Mouse (Mus musculus): ENCODE measurements at regions not wholly inside any gene's neighbourhood (a gene's known extent, or its start where the extent isn't known, plus 50 kb on each side); places are given as distances from the start of the nearest gene placed in this dataset.
A peak's percentile ranks its signal among the peaks of the same experiment; 100 is the strongest.

DNA sequence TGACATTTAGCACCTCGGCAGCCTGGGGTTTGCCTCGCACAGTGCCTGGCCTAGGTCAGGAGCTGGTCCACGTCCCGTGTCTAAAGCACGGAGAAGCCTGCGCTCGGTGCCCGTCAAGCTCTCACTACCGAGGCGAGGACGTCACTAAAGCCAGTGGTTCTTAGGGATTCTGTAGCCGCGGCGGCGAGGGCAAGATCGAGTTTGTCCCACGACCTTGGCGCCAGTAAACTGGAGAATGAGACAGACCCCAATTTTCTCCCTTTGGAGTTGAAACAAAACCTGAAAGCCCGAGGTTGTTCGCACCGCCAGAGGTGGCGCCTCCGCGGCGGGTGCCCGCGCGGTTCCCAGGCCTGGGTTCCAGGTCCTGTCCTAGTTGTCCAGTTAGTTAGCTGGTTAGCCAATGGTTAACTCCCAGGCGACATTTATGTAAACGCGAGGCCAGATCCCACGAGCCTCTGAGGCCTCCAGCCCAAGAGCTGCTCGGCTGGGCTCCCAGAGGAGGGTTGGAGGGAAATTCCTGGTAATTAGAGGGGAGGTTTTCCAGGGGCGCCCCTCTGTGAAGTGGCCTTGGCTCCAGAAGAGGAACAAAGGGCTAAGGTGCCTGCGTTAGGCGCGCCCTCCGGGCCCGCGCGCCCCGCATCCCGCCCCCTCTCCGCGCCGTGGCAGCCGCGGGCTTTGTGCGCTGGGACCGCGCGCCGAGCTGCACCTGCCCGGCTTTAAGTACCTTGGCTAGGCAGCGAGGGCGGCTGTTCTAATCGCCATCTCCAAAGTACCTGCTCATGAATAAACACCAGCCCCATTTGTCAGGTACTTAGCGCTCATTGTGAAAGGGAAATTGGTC is 74.0 kb downstream of the Rhcg start:
- no peak for DNase-seq (ENCODE audit: low spot score)

DNA sequence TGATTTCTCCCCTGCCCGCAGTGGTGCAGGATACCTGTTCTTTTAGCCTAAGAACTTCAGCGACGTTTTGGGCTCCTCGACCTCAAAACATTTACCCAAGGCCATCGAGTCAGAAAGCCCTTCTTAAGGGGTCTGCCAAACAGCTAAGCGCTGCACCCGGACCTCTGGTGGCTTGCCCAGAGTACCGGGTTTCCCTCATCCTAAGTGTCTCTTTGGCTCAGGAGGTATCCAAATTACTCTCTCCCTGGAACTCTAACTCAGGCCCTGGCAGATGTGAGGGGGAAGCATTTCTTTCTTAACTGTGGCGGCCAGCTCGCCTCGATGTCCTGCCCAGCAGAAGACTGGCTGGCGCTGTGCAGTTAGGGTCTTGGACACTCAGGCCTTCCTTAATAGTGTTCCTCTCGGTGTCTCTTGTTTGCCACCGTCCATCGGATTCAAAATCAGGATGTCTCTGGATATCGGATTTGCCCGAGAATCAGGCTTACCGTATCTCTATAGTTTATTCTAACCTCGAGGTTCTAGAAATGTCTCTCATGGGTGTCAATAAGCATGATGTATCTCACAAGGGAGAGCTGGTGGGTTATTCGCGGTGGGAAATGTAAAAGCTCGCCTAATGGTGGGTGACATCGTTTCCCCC is 75.0 kb downstream of the Rhcg start:
- no peak for DNase-seq (ENCODE audit: low spot score)

DNA sequence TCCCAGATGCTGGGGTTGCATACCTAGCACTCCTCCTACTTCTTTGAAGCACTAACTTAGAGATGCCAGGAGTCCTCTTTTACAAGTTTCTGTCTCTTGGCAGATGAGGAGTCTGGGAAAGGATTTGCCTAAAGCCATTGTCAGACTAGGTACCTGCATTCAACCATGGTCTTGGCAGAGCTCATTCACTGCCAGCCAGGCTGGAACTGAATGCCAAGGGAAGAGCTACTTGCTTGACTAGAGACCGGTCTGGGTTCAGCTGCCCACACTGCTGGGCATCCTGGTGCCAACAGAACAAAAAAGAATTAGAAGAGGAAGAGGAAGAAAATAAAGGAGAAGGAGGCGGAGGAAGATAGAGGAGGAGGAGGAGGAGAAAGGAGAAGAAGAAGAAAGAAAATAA is 74.1 kb upstream of the Polg start:
- DNase-seq (ENCODE audit: low spot score): no peak

DNA sequence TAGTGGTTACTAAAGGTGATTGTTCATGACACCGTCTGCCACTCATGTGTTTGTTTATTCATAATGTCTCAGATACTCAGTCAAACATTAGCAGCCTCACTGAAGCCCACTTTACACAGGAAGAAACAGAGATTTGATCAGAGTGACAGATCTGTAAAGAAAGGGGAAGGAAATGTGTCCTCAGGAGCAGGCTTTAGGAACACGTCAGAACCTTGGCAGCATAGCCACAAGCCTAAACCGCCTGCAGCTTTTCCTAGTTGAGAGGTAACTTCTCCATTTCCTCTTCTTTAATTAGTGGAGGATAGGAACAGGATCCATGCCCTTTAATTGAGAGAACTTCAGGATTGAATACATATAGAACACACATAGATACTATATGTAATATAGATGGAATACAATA is 73.3 kb upstream of the Polg start:
- no peak for DNase-seq (ENCODE audit: low spot score)

DNA sequence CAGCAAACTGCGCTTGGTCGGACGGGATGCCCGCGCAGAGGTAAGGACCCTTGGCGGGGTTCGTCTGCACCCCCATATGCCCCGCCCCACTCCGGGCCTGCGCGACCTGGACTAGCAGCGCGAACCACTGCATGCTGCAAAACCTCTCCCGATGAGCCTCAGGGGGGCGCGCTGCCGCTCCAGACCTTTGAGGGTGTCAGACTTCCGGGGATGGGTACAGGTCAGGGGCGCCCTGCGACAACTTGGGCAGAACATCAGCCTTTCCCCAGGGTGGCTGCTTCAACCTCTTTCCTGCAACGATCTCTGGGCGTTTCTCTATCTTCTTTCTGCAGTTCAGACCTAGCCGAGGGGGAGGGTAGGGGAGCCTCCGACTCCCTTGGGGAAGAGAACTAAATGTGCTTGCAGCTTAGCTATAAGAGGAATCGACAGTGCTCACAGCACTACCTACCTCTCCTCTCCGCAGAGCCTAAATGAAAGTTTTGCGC is 70.0 kb upstream of the Polg start:
- no peak for DNase-seq (ENCODE audit: low spot score)

DNA sequence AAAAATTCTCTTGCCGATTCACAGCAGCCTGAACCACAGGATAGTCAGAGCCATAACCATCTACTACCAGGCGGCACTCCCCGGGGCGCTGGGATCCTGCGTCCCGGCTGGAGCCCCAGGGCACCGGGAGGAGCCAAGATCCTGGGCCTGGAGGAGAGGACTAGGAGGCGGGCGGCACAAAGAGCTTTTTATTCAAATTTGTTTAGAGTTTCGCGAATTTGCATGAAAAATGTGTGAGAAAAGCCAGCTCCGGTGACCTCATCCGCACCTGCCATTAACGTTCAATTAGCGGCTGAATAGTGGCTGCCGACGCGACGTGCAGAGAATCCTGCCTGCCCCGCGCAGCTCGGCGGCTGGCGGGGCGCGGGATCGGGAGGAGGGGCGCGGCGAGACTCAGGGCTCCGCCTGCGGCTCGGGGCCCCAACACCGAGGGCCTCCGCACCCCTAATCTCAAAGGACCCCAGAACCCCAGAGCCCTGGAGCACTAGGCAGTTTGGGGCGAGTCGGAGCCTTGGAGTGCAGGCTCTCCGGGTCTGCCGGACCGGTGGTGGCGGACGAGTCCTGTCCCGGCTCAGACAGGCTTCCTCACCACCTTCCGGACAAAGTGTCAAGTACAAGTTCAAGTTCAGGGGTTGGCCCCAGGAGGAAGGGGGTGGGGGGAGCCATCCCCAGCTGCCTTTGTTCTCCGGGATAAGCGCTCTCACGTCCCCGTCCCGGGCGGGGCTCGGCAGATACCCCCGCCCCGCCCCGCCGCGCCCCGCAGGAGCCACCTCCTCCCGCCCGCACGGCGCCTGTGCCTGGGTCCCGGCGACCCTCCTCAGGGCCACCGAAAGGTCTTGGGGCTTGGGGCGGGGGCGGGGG is 69.3 kb upstream of the Polg start:
- DNase-seq (ENCODE audit: low spot score): no peak

DNA sequence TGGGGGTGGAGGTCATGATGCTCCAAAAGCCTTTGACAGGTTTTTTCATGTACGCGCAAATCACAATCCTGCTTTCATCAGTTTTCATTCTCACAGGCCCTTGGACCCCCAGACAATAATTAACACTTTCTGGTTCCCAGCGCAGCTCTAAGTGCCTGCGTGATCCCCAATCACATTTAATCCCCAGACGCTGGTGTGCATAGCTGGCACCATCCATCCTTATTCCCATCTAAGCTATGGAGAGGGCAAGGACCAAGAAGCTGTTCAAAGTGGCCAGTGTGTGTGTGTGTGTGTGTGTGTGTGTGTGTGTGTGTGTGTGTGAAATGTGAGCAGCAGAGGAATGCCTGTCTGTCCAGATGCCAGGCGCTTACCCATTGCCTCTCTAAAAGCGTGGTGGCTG is 68.7 kb upstream of the Polg start:
- no peak for DNase-seq (ENCODE audit: low spot score)

DNA sequence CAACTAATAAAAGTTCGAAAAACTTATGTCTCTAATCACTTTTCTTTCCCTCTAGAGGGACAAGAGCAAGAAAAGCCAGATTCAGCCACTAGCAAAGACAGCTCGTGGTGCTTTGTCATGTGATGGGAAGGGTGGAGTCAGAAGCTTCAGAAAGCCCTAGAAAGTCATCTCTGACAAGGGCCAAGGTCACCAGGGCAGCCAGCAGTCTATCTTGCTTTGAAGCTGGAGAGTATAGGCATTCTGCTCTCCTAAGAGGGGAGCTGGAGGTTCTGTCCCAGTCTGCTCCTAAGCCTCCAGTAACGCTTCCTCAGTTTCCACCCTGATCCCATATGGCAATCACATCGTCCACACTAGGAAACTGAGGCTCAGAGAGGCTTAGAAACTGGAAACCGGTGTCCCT is 68.2 kb upstream of the Polg start:
- DNase-seq (ENCODE audit: low spot score): no peak

DNA sequence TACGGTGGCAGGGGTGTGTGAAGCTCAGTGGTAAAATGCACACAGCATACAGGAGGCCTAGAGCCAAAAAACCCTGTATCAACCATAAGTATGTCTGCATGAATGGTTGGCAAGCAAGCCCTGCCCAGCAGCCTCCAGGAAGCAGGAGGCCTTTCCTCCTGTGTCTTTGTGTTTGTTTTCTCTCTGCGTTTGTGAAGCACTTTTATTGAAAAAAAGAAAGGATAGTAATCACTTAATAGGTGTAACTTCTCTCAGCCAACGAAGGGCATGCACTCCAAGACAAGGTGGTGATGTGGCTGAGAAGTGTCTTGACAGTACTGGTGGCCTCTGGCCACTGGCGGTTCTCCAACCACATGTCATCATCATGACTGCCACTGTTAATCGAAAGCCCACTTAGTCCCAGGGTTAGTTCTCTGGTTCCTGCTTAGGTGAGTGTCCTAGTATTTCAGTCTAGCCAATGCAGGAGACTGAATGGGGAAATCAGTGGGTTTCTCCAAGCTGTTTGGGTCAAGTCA is 66.5 kb upstream of the Polg start:
- DNase-seq (ENCODE audit: low spot score): no peak

DNA sequence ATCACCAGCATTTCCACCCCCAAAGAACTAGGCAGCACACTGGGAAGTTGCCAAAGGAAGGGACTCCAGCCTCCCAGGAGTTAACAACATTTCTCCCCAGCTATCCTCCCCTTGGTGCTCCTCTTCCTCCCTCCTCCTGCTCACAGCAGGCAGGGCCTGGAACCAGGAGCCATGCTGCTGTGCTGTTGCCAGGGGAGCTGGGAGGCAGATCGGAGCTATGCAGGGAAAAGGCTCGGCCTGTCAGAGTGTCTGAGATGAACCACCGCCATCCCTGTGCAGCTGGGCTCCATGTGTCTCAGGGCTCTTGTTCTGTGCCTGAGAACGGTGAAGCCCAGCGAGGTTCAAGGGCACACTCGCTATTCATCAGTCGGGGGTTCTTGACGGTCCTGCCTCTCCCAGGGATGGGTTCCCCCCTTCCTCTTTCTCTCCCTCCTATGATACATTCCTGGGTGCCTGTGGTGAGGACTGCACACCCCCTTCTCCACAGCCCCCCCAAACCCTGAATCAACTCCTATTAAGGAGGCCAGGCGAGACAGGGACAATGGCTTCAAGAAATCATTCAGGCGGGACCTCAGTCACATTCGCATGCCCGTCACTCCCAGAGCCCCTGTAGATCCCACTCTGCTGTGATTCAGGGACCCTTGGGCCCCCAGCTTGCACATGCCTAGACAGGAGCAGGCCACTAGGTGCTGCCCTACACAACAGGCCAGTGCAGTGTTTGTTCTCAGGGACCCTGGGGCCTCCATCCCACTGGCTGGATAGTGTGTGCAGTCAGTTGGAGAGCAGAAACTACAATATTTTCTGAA is 65.6 kb upstream of the Polg start:
- no peak for DNase-seq (ENCODE audit: low spot score)

DNA sequence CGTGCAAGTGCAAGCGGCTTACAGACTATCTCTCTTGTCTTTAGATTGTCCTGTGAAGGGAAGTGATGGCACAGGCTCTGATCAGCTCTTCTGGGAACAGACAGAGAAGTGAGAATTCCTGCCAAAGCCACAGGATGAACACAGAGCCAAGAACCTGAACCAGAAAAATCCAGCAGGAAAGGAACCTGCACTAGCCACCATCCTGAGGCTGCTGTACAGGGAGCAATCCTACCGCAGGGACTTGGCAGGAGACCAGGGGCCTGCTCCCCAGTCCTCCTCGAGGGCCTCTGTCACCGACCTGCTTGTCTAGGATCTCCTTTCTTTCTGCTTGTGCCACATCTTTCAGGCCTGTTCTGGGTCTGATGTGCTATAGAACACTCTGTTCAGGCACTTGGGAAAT is 65.0 kb upstream of the Polg start:
- DNase-seq (ENCODE audit: low spot score): no peak

DNA sequence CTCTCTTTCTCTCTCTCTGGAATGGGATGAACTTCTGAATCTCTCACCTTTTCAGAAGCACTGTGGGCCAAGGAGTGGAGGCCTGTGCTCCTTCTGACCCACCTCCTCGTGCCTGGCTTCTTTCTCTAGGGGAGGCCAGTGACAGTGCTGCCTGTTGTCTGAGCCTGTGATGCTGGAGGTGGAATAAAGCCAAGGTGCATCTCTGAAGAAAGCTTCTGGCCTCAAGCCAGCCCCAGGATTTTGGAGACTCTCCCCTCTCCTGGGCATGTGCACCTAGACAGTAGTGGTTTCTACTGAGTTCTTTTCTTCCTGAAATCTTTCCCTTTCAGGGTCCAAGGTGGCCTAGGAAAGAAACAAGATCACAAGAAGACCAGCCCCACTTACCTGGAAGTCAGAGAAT is 63.3 kb upstream of the Polg start:
- DNase-seq (ENCODE audit: low spot score): no peak

DNA sequence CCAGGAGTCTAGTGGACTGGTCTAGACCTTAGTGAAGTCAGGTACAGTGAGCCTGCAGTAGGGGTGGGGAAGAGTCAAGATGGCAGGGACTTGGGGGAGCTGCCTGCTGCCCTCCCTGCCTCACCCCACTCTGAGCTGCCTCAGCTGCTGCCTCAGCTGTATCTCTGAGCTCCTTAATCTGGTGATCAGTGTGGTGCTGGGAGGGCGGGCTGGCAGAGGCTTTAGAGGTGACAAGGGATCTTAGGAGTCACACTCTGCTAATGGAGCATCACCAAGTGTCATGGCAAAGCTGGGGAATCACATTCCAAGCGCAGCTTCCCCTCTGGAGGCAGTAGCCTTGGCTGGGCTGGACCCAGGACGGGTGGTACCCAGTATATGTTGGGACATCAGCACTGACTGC is 61.8 kb upstream of the Polg start:
- DNase-seq (ENCODE audit: low spot score): no peak

DNA sequence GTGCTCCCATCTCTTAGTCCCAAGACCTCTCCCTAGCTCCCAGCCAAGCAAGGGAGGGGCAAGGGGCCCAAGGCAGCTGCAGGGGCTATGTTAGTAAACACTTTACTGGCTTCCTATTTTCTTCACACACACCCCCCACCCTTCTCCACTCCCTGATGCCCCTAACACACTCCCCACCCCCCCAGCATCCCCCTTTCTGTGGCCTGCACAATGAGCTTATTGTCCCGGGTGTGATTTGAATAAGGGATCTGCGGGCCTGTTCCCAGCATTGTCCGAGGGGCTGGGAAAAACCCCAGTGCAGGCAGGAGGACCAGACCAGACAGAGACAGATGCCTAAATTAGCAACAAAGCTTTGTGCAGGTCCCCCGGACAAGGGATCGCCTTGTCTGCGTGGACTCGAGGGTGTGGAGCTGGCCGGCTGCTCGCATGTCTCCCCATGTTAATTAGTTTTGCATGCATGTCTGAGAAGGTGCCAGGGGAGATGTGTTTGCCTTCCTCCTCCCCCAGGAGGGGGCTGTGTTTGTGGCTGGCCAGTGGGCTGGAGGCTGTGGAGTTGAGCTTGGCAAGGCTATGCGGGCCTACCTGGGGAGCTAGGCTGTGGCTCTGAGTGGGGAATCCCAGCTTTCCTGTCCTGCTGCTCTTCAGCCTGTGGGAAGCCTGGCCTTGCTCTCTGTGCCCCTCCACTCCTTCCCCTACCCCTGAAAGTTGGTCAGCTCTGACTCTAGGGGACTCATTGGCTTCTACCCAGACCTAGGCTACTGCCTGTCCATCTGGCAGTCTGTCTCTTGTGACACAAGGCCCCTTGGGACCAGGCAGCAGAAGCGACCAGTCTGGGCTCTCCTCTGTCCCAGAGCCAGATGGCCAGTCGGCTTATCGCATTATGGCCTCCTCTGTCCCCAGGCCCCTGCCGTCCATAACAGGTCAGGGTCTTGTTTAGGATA is 59.8 kb upstream of the Polg start:
- no peak for DNase-seq (ENCODE audit: low spot score)

DNA sequence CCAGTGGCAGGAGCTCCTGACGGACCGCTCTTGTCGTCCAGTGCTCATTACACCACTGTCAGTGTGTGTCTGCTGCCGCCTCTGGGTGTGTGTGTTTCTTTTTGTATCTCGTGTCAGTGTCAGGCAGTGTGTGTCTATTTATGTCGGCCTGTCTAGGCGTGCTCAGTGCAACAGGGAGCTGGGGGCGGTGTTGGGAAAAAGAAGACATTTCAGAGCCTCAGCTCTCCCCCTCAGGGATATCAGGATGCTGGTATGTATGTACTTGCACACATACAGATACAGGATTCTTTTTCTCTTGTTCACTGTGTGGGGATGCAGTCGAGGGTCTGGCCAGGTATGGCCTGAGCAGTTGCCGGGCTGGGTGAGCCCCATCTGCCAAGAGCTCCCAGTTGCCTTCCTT is 58.8 kb upstream of the Polg start:
- DNase-seq (ENCODE audit: low spot score): peak; percentile 76

DNA sequence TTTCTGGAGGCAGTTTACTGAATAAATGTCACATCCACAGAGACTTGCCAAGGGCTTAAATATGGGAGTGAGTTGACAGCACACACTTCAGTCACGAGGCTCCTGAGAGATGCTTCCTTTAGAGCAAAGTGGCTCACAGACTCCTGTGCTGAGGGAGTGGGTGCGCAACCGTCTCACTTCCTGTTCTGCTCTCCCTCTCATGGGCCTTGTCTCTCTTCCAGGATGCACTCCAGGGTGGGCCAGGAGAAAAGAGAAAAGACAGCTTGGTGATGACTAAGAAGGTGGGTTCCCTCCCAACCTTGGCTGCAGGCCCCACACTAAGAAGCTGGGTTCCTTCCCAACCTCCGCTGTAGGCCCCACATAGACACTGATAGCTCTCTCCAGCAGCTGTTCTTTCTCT is 57.5 kb upstream of the Polg start:
- no peak for DNase-seq (ENCODE audit: low spot score)

DNA sequence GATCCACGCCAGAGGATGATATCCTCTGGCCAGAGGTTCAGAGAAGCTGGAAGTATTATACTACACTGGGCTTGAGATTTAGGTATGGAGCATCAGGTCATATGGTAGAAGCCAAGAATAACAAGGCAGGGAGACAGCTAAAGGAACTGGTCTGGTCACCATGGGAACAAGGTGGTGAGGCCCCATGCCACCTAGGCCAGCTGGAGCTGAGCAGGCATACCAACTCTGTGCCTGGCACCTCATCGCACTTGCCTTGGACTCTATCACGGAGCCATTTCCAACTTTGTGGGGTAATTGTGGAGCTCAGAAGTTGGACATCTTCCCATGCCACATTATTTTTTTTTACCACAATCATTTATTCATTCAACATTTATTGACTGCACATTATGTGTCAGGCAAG is 55.9 kb upstream of the Polg start:
- no peak for DNase-seq (ENCODE audit: low spot score)

DNA sequence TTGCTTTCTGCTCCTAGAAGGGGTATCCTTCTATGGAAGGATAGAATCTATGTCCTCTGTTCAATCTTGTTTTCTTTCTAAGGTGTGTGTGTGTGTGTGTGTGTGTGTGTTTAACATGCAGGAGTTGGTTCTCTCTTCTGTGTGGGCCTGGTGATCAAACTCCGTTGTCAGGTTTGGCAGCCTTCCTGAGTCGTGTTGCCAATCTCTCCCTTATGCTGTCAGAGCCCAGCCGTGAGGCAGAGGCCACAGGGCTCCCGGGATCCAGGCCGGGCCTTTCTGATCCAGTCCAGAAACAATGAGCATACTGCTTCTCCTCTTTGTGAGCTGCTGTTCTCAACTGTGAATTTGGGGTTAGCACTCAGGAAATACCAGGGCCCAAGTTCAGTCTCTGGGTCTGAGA is 55.1 kb upstream of the Polg start:
- DNase-seq (ENCODE audit: low spot score): no peak

DNA sequence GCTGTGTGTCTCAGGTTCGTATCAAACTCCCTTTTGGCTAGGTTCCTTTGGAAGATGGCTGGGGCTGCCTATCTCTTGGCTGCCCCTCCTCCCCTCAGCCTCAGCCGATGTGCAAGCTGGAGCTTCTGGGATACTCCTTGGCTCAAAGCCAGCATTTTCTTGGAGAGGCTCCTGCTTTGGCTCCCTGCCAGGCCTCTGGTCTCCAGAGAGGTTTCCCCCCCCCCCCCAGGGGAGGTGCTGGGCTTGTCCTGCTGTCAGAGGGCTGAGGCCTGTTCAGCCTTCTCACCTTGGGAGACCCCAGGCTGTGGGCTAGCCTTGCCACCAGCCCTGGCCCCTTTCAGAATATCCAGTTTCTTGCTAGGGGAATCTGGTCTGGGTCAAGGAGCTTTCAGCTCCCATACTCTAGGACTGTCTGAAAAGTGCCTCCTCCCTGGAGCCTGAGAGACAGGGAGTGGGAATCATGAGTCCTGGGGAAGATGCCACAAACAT is 54.1 kb upstream of the Polg start:
- DNase-seq (ENCODE audit: low spot score): no peak

DNA sequence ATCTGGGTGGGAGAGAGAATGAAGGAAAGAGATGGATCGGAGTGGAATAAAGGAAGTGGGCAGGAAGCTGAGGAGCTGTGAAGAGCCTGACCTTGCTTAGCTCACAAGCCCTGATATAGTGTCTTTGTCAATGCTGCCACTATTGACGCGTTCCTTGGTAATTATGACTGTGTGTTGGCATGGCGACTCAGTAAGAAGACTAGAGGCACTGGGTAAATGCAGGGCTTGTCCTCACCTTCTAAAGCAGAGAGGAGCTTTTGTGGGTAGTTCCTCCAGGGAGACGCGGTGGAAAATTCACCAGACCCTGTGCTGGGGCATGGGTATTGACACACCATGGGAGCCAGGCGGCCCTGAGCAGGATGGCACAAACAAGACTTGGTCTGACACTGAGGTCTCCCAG is 52.8 kb upstream of the Polg start:
- DNase-seq (ENCODE audit: low spot score): no peak
